Mouse (Mus musculus) left cerebral cortex, adult 18-20 months (tissue): ENCODE measurements at regions not wholly inside any gene's neighbourhood (a gene's known extent, or its start where the extent isn't known, plus 50 kb on each side); places are given as distances from the start of the nearest gene placed in this dataset.
"Not testable (repeated sequence)": the region's sequence is repeated elsewhere in the genome, so short reads cannot be mapped to it uniquely, and the experiment has no call there.

Source experiments
- DNase-seq, 2 experiments: peaks; one replicate each; pipeline ENCODE4 v3.0.0; 2021 to 2022; ENCODE audit warnings: low spot score in 2 of 2, mixed read lengths in 1 of 2

DNA sequence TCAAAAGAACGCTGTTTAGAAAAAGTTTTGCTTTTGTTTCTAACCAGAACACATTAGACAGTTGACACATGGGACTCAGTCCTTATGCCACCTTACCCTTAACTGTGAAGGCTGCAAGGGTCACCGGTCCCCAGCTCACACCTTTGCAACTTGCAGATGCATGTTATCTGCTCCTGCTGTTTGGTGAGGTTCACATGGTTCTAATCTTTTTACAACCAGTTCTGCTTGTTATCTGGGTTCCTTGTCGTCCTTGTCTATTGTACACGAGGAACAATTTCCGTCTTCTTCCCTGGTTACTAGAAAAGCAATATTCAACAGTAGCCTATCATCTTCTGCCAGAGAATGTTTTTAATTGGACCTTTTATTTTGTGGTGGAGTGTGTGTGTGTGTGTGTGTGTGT, 200.8 kb downstream of the Gm21738 start:
- not testable (repeated sequence) for DNase-seq

GRCm38 (mm10) chr14:19208507-19208906, 210.2 kb downstream of the Gm21738 start:
- DNase-seq, result no peak

DNA sequence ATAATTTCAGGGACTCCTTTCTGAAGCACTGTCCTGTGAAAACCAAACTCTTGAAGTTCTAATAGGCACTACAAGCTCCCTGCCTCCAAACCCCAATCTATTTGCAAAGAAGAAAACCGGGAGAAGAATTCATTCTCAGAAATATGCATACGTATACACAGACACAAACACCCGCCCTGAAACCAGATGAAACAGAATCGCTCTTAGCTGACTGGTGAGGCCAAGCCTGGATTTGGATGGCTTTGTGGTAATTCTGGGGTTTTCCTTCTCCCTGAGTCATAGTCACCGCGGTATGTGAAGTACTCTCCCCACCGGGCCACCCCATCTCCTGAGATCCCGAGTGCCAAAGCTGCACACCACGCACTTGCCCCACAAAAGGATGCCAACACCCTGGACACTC, 238.5 kb downstream of the Gm21738 start:
- DNase-seq, result not testable (repeated sequence)

DNA sequence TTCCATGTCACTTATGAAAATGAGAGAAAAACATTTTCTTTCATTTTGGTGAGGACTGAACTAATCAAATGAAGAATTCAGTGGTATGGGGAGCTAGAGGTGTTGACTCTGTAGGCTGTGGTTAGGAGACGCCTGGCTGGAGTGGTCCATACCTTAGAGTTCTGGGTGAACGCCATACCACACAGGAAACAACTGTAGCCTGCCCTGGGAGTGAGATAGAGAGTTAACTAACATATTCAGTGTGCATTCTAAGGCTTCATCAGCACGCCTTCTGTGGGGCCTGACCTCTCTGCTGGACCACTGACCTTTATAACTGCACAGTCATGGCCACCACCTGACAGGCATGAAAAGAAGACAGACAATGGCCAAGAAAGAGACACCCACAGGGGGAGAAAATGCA, 240.7 kb downstream of the Gm21738 start:
- DNase-seq, result not testable (repeated sequence)

- peak in 1 of 2 experiments; percentile 2 for DNase-seq
Measured at GRCm38 (mm10) chr14:19175288-19175687, 243.4 kb downstream of the Gm21738 start.

GRCm38 (mm10) chr14:19170300-19171022, 248.3 kb downstream of the Gm21738 start:
- not testable (repeated sequence) for DNase-seq

DNA sequence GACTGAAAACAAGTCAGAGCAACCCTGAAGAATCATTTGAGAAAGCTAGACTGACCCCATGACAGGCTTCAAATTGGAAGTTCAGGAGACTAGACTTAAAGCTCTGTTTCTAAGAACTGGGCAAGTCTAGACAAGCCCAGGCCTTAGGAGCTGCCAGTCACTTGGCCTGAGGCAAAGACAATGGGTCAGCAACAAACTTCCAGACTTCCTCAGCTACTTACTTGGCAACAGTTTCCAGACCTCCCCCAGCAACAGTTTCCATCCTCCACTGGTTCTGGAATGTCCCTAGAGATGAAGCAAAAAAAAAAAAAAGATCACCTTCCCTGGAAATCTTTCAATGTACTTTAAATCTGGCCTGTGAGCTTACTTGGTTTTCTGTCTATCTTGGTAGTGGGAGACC, 251.9 kb downstream of the Gm21738 start:
- DNase-seq, result no peak

DNA sequence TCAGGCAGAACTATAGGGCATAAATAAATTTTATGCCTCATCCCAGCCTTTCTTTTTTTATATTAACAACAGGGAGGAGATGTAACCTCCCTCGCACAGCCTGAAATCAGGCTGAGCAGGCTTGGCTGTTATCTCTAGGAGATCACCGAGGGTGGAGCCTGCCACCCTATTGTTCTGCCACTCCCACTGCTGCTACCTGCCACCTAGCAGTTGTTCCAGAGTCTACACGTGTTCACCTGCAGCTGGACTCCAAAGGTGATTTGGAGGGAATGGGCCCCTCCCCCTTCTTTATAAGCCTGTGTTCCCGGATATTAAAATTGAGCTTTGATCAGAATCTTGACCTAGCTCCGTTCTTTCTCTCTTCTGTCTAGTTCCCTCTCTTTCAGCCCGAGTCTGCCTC, 245.8 kb upstream of the Ube2e2 start:
- not testable (repeated sequence) for DNase-seq

GRCm38 (mm10) chr14:19131532-19131931, 237.5 kb upstream of the Ube2e2 start:
- no peak for DNase-seq
